Mouse (Mus musculus) neural tube, embryonic 13.5 days (tissue): ENCODE data around the gene Cd5. TPM values are rescaled to one million over a fixed set of nuclear protein-coding genes. Genes with fewer than 3 reads are reported as not detected.

Source experiments
- ATAC-seq: fragments of 200-750 bp; cut with Nextera tagmentation; 2 replicates; pipeline ENCODE4 v1.8.0; 2017; ENCODE audit warnings: low read depth, mild to moderate bottlenecking, moderate TSS enrichment, moderate library complexity
- H3K27ac ChIP-seq: fragments of 300-500 bp; sonication (generic); replicated peaks from 2 replicates; pipeline ENCODE4 v1.5.1; 2015; ENCODE audit warnings: moderate library complexity, mild to moderate bottlenecking, inconsistent platforms
- H3K27me3 ChIP-seq: fragments of 300-500 bp; sonication (generic); 2 replicates; pipeline ENCODE4 v1.6.1; 2015; ENCODE audit warnings: mild to moderate bottlenecking, inconsistent platforms
- H3K36me3 ChIP-seq: fragments of 300-500 bp; sonication (generic); 2 replicates; pipeline ENCODE4 v1.6.1; 2015; ENCODE audit warnings: mild to moderate bottlenecking, inconsistent platforms
- H3K4me1 ChIP-seq: fragments of 300-500 bp; sonication (generic); replicated peaks from 2 replicates; pipeline ENCODE4 v1.6.1; 2015; ENCODE audit warnings: inconsistent platforms
- H3K4me2 ChIP-seq: fragments of 300-500 bp; sonication (generic); 2 replicates; pipeline ENCODE4 v1.6.1; 2015; ENCODE audit warnings: inconsistent platforms, mild to moderate bottlenecking, moderate library complexity
- H3K4me3 ChIP-seq: fragments of 300-500 bp; sonication (generic); 2 replicates; pipeline ENCODE4 v1.5.1; 2015; ENCODE audit warnings: mild to moderate bottlenecking, inconsistent platforms
- H3K9ac ChIP-seq: fragments of 300-500 bp; sonication (generic); 2 replicates; pipeline ENCODE4 v1.6.1; 2015; ENCODE audit warnings: moderate library complexity, mild to moderate bottlenecking, inconsistent platforms
- H3K9me3 ChIP-seq: fragments of 300-500 bp; sonication (generic); 2 replicates; pipeline ENCODE4 v1.6.1; 2016; ENCODE audit warnings: inconsistent platforms
- WGBS: fragments of 180-500 bp; shearing (Covaris S2); methylation state at CpG from one replicate; pipeline ENCODE4 v1.1.7; 2015; 5-methylcytosine and 5-hydroxymethylcytosine counted together
- polyA plus RNA-seq: library from polyadenylated mRNA; unstranded; fragments of >200 nt; fragmentation: Nextera tagmentation; extraction: Ambion mirVana; gene quantifications from 2 replicates; pipeline ENCODE4 v1.2.1, GENCODE M21; 2015

The Cd5 gene
- polyA plus RNA-seq, 1 experiment from 2014 or later = 0.54 TPM

GRCm38 (mm10) chr19:10769429-10770195 lies 30.8 kb upstream of the Cd5 start:
- Histone ChIP-seq H3K27ac (peak overlapping the region; percentile 83), H3K9me3 (no peaks in the 10 kb centered on the region), H3K4me3 (no peak overlapping the region), H3K27me3 (no peaks in the 10 kb centered on the region), H3K4me1 (peaks cover 20% of the 10 kb centered on the region), H3K36me3 (no peaks in the 10 kb centered on the region), H3K9ac (no peak overlapping the region), H3K4me2 (no peak overlapping the region)
- 29% methylated on average over 12 of the region's 12 CpGs for WGBS
- ATAC-seq = peak; percentile 48; the same call in 1 of the 2 replicates

DNA sequence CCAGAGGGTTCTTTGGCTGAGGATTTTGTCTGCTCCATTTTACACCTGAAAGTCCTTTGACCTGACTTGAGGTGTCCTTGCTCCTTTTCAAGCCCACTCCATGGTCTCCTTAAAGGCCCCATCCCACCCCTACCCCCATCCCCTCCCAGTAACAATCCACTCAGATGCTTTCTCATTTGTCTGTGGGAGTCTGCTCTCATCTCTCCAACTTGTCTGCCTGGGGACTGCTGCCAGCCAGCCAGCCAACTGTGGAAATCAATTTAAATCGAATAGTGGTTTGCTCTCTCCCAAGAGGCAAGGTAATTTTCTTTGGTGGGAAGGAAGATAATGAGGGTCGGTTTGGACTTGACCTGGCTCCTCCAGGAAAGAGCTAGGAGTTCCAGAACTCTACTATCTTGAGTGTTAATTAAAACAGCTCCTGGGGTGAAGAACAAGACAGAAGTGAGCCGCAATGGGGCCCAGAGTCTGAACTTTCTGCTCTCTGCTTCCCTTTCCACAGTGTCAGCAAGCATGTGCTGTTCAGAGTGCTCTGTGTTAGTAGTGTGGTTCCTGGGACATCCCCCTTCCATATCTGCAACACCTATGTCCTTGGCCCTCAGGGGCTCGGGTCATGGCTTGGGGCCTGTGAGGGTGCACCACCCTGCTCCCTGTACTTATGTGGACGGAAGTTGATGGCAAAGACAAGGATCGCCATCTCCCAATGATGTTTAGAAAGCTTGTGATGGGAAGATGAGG lies 30.1 kb upstream of the Cd5 start:
- no peak overlapping the region for H3K4me2 ChIP-seq
- H3K4me1 ChIP-seq = peaks cover 20% of the 10 kb centered on the region
- peak; percentile 54; the same call in 1 of the 2 replicates for ATAC-seq
- peak overlapping the region; percentile 83 for H3K27ac ChIP-seq
- H3K9me3 ChIP-seq = no peaks in the 10 kb centered on the region
- no peak overlapping the region for H3K9ac ChIP-seq
- no peaks in the 10 kb centered on the region for H3K27me3 ChIP-seq
- 73% methylated on average over 6 of the region's 6 CpGs for WGBS
- H3K36me3 ChIP-seq = no peaks in the 10 kb centered on the region
- no peak overlapping the region for H3K4me3 ChIP-seq

GRCm38 (mm10) chr19:10767631-10768030 lies 28.8 kb upstream of the Cd5 start:
- no peaks in the 10 kb centered on the region for H3K36me3 ChIP-seq
- H3K4me3 ChIP-seq = no peak overlapping the region
- ATAC-seq = no peak
- H3K9ac ChIP-seq = no peak overlapping the region
- no peaks in the 10 kb centered on the region for H3K27me3 ChIP-seq
- no peaks in the 10 kb centered on the region for H3K9me3 ChIP-seq
- 89% methylated on average over 10 of the region's 10 CpGs for WGBS
- H3K4me1 ChIP-seq = peaks cover 20% of the 10 kb centered on the region
- H3K4me2 ChIP-seq = no peak overlapping the region
- H3K27ac ChIP-seq = peak overlapping the region; percentile 71

DNA sequence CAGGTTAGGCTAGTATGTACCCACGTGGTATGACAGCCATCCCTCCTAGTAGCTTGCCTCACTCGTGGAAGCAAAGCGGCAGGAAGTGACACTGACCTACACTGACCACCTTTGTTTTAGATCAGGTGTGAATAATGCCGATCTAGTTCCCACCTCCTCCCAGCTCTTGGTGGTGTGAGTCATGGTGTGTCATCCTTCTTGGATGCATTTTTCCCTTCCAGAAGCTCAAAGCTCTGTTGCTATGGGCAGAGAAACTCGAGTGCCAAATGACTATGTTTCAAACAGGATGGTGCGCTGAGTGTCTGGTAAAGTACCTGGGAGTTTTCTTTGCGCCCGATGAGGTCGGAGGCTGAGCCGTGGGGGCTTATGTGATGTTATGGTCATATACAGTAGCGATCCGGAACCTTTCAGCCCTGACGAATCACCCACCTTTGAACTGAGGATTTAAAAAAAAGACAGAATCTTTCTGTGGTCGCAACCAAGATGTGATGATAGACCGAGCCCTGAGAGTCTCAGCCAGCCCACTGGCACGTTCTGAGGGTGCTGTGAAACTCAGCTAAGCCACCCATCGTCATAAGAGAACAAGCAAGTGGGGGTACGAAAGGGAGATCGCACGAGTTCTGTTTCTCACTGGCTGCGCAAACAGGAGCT lies 24.7 kb upstream of the Cd5 start:
- Histone ChIP-seq H3K4me3 (no peak overlapping the region), H3K27ac (no peak overlapping the region), H3K27me3 (no peaks in the 10 kb centered on the region), H3K36me3 (no peaks in the 10 kb centered on the region), H3K9me3 (no peaks in the 10 kb centered on the region), H3K4me1 (peaks cover 8% of the 10 kb centered on the region), H3K4me2 (no peak overlapping the region), H3K9ac (no peak overlapping the region)
- ATAC-seq = no peak
- WGBS = 85% methylated on average over 21 of the region's 21 CpGs

DNA sequence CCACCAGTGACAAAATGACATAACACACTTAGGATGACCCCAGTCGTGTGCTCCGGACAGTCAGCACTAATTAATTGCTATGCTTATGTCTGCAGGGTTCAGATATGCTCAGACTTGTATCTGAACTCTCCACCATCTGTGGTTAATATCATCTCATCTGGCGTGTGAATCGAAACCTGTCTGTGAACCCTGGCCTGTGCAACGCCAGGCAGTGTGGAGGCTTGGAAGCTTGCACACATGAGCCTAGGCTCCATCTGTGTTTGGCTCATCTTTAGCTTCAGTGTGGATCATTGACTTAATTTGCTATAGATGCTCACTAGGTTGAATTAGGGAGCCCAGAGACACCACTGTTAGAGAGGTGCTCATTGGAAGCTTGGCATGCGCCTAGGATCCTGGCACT lies 23.7 kb upstream of the Cd5 start:
- Histone ChIP-seq H3K27ac (no peak overlapping the region), H3K9ac (no peak overlapping the region), H3K9me3 (no peaks in the 10 kb centered on the region), H3K4me2 (no peak overlapping the region), H3K27me3 (no peaks in the 10 kb centered on the region), H3K4me1 (peaks cover 10% of the 10 kb centered on the region), H3K36me3 (no peaks in the 10 kb centered on the region), H3K4me3 (no peak overlapping the region)
- 84% methylated on average over 6 of the region's 6 CpGs for WGBS
- ATAC-seq = no peak

- H3K36me3 ChIP-seq = no peaks in the 10 kb centered on the region
- peaks cover 10% of the 10 kb centered on the region for H3K4me1 ChIP-seq
- no peaks in the 10 kb centered on the region for H3K9me3 ChIP-seq
- H3K27ac ChIP-seq = no peak overlapping the region
- no peak overlapping the region for H3K9ac ChIP-seq
- H3K27me3 ChIP-seq = no peaks in the 10 kb centered on the region
- no peak overlapping the region for H3K4me2 ChIP-seq
- no peak overlapping the region for H3K4me3 ChIP-seq
- ATAC-seq = no peak
- WGBS = 89% methylated on average over 8 of the region's 8 CpGs
Observed at GRCm38 (mm10) chr19:10761794-10762415, 23.1 kb upstream of the Cd5 start.

- H3K4me2 ChIP-seq = no peak overlapping the region
- H3K27ac ChIP-seq = no peak overlapping the region
- no peaks in the 10 kb centered on the region for H3K9me3 ChIP-seq
- no peaks in the 10 kb centered on the region for H3K36me3 ChIP-seq
- 89% methylated on average over 9 of the region's 9 CpGs for WGBS
- ATAC-seq = no peak
- no peak overlapping the region for H3K9ac ChIP-seq
- H3K27me3 ChIP-seq = no peaks in the 10 kb centered on the region
- H3K4me1 ChIP-seq = peaks cover 10% of the 10 kb centered on the region
- H3K4me3 ChIP-seq = no peak overlapping the region
Observed at GRCm38 (mm10) chr19:10759983-10760831, 21.4 kb upstream of the Cd5 start.

DNA sequence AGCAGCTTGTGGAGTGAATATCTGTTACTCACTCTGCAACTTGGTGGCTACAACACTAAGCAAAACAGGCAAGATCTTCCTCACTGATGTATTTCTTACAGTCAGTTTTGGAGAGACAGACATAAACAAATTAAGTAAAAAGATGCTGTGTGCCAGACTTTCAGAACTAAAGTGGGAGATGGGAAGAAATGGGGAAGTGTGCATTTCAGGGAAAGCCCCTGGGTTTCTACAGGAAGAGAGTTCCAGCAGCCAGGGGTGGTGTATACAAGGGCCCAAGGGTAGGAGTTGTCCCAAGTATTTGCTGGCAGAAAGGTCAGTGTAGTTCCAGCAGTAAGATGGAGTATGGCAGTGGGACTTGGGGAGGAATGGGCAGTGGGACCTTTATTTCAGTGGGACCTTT lies 20.7 kb upstream of the Cd5 start:
- Histone ChIP-seq H3K4me1 (peaks cover 10% of the 10 kb centered on the region), H3K4me3 (no peak overlapping the region), H3K27me3 (no peaks in the 10 kb centered on the region), H3K9me3 (no peaks in the 10 kb centered on the region), H3K9ac (no peak overlapping the region), H3K4me2 (no peak overlapping the region), H3K27ac (no peak overlapping the region), H3K36me3 (no peaks in the 10 kb centered on the region)
- ATAC-seq = no peak

- Histone ChIP-seq H3K4me1 (peaks cover 10% of the 10 kb centered on the region), H3K27ac (no peak overlapping the region), H3K9ac (no peak overlapping the region), H3K36me3 (no peaks in the 10 kb centered on the region), H3K4me3 (no peak overlapping the region), H3K4me2 (no peak overlapping the region), H3K27me3 (no peaks in the 10 kb centered on the region), H3K9me3 (no peaks in the 10 kb centered on the region)
- ATAC-seq = no peak
- WGBS = 38% methylated on average over 6 of the region's 6 CpGs
Observed at GRCm38 (mm10) chr19:10758708-10759107, 19.9 kb upstream of the Cd5 start.

GRCm38 (mm10) chr19:10757526-10757925 lies 18.7 kb upstream of the Cd5 start:
- Histone ChIP-seq H3K4me2 (no peak overlapping the region), H3K27me3 (no peaks in the 10 kb centered on the region), H3K27ac (no peak overlapping the region), H3K36me3 (no peaks in the 10 kb centered on the region), H3K4me1 (peaks cover 10% of the 10 kb centered on the region), H3K9ac (no peak overlapping the region), H3K9me3 (no peaks in the 10 kb centered on the region), H3K4me3 (no peak overlapping the region)
- 85% methylated on average over 2 of the region's 2 CpGs for WGBS
- ATAC-seq = no peak

DNA sequence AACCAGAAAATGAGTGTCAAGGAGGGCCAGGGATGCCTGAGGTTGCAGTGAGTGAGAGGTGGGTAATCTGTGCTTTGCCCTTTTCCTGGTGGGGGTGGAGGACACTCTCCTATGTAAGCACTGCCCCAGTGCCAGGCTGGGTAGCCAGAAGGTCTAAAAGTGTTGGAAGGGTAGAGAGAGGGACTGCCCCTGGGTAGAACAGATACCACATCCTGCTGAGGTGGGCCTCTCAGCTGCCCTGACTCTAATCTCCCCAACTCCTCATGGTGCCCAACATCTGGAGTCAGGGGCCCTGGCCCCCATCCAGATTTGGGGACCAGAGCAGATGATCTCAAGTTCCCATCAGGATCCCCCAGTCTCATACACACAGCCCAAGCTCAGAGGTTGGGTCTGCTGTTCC lies 18.3 kb upstream of the Cd5 start:
- Histone ChIP-seq H3K4me3 (no peak overlapping the region), H3K4me2 (no peak overlapping the region), H3K27ac (no peak overlapping the region), H3K4me1 (peaks cover 10% of the 10 kb centered on the region), H3K36me3 (no peaks in the 10 kb centered on the region), H3K27me3 (no peaks in the 10 kb centered on the region), H3K9me3 (no peaks in the 10 kb centered on the region), H3K9ac (no peak overlapping the region)
- ATAC-seq = no peak
